Mouse (Mus musculus) left cerebral cortex, postnatal 36 days (tissue): ENCODE data around the gene Trappc1. TPM values are rescaled to one million over a fixed set of nuclear protein-coding genes. Genes with fewer than 3 reads are reported as not detected.

Experiments
- DNase-seq, 2 experiments: peaks; one replicate each; pipeline ENCODE4 v3.0.0; 2021 to 2022; ENCODE audit warnings: low spot score in 2 of 2, mixed read lengths in 1 of 2
- intact Hi-C: fragments of 180-260 bp; cut with DNase I; formaldehyde crosslinking; loops from one replicate; pipeline ENCODE4 v1.15.1; 2025
- total RNA-seq, 2 experiments: library from RNA; stranded (reverse); gene quantifications; 2 replicates each; pipeline ENCODE4 v1.2.3; 2021

Gene Trappc1
- total RNA-seq, 2 experiments from 2014 or later = 50.9 to 59.8 TPM

GRCm38 (mm10) chr11:69366855-69367615 is 43.3 kb downstream of the Trappc1 start:
- DNase-seq = peak in 1 of 2 experiments; percentile 37

DNA sequence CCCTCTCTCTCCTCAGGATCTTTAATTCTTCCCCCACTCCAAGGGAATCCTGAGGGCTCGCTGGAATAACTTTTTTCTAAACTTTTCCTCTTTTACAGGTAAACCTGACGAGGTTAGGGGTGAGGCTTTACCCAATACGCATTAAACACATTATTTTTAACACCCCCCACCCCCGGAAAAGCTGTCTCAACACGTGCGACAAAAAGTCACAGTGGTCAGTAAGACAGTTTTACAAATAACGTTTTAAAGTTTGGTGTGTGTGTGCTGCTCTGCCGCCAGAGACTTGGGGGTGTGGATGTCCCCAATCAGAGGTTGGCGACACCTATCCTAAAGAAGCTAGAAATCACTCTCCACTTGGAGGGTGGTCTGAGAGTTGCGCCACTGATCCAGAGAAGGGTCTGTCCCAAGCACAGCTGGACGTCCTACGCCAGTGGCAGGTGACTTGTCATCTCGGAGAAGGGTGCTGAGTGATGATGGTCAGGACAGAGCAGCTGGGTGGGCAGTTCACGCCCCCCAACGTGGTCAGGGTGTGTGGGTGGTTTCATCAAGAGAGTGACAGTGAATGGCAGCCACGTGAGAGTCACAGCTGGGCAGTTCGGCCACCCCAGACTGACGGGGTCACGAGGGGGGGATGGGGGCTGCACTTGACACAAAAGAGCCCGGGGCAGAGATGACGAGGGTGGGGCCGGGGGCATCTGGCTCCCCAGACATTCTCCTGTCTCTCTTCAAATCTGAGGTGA is 44.0 kb downstream of the Trappc1 start:
- no peak for DNase-seq
- intact Hi-C loops = loop anchor here (1.0 to 5.0 kb wide), 4 partner anchors 27 to 270 kb away; partner anchors contain the start of genes Cntrob, Per1, Rnf227 and Trappc1

More at GRCm38 (mm10) chr11:69366855-69367615, 43.3 kb downstream of the Trappc1 start:
- intact Hi-C loops = loop anchor here (1.0 to 5.0 kb wide), 4 partner anchors 26 to 270 kb away; partner anchors contain the start of genes Cntrob, Per1, Rnf227 and Trappc1

DNA sequence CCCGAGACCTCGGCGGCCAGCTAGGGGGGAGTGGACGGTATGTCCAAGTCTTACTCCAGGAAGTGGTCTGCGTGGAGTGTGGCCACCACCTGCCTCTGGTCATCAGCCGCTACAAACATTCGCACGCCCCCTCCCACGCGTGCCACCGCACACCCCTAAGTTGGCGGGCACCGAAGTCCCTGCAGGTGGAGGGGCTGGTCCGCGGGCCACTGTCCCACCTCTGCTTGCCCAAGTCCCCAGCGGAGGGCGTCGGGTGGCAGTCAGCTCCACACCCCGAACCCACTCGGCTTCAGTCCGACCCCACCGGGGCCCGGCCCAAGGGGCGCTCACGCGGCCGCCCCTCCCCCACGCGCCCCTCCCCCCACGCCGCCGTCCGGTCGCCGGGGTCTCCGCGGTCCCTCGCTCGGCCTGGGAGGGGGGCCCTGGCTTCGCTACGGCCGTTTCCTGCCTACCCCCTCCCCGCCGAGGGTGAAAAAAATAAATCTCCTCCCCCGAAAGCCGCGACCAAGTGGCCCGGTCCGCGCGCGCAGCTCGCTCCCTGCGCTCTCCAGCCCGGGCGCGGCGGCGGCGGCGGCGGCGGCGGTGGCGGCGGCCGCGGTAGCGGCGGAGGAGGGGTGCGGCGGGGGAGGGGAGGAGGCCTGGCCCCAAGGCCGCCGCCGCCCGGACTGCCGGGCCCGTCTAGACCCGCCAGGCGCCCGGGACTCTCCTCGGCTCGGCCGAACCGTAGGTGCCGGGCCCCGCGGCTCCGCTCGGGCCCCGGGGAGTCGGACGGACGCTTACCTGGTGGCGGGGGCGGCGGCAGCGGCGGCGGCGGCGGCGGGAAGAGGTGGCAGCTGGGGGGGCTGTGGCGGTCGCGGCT is 44.8 kb downstream of the Trappc1 start:
- DNase-seq = peak; percentile 37 to 51
- intact Hi-C loops = loop anchor here (5.0 kb wide), 2 partner anchors 46 to 271 kb away; partner anchors contain the start of genes Cntrob, Per1 and Trappc1

DNA sequence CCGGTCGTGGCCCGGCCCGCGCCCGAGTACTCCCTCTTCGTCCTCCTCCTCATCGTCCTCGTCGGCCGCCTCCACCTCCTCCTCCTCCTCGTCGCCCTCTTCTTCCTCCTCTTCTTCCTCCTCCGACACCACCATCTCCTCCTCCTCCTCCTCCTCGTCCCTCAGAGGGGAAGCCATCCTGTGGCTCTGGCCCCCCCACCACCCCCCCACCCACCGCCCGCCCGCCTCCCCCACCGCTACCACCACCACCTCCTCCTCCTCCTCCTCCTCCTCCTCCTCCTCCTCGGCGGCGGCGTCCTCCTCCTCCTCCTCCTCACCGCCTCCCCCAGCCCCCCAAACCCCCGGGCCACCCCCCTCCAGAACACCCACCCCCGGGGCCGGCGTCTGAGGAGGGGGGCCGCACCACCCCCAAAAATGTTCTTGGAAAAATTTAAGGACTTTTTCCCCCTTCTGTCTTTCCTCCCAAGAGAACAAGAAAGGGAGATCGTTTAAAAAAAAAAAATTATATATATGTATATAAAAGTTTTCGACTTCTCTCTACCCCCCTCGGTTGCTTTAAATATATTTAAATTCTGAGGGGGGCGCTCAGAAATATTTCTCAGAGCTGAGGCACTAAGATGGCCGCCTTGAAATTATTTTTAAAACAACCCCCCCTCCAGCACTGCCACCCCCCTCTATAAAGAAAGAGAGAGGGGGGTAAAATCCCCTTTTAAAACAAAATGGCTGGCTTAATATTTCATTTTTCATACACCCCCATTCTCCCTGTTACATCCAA is 45.6 kb downstream of the Trappc1 start, which contains the start of gene Chd3:
Chd3 (minus strand) TSS at position 192 of the 775 bp plus-strand sequence.
- intact Hi-C loops = loop anchor here (5.0 kb wide), 2 partner anchors 47 to 272 kb away; partner anchors contain the start of genes Cntrob, Per1 and Trappc1
- DNase-seq = no peak

DNA sequence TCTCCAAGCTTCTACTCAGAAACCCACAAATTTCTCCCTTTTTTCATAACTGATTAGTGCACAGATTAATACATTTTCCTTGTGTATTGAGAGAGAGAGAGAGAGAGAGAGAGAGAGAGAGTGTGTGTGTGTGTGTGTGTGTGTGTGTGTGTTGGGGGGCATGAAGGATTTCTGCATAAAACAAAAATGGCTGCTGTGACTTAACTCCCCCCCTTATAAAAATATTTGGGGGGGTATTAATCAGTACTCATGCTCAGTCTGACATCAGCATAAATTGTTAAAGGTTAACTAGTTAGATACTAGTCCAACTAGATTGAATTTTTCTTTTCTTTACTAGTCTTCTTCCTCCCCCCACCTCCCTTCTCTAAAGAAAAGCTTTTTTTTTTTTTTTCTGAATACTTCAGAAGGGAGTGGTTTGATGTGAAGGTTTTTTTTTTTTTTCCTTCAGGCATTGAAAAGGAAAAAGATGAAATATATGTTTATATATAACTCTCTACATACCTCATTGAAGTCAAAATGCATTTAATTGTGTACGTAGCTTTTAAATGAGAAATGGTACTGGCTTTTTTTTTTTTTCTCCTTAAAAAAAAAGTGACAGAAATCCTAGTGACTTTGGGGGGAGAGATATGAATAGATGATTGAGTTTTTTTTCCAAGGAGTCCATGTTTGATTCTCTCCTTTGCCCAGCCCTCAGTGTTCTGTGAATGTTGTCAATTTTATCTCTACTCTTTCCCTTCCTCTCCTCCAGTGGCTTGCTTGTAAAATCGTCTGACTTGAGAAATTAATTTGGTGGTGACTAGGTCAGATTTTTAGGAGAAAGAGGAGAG is 46.4 kb downstream of the Trappc1 start:
- no peak for DNase-seq
- intact Hi-C loops = loop anchor here (5.0 kb wide), 2 partner anchors 48 to 273 kb away; partner anchors contain the start of genes Cntrob, Per1 and Trappc1

- intact Hi-C loops = no loop called here
Observed at GRCm38 (mm10) chr11:69370817-69371215, 47.0 kb downstream of the Trappc1 start.

GRCm38 (mm10) chr11:69371601-69372000 is 47.8 kb downstream of the Trappc1 start:
- intact Hi-C loops = no loop called here
- peak in 1 of 2 experiments; percentile 18 for DNase-seq

More at GRCm38 (mm10) chr11:69370817-69371215, 47.0 kb downstream of the Trappc1 start:
- DNase-seq = no peak

DNA sequence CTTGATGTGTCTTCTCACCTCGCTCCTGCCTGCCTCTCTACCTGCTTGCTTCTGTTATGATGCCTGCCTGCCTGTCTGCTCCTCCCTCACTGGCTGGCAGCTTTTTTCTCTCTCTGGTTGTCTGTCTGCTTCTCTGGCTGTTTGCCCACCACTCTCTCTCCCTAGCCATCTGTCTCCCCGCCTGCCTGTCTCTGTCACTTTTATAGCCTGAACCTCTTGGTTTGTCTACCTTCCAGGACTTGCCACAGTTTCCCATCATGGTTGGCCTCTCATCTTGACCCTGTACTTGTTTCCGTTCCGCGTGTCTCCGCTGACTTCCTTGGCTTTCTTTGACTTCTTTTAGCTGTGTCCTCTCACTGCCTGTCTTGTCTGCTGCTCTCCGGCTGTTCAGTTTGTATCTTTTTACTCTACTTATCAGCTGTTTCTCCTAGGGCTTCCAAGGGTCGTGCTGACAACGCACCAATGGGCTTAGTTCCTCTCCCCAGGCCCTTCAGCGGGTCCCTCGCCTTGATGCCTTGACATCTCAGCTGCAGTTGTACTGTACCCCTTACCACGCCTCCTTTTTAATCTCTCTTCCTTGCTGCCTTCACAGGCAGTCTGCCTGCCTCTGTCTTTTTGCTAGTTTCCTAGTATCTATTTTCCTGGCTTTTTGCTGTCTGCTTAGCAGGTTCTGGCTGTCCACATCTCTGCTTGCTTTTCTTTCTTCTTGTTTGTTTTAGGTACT is 48.4 kb downstream of the Trappc1 start:
- peak; percentile 53 to 61 for DNase-seq
- intact Hi-C loops = no loop called here

DNA sequence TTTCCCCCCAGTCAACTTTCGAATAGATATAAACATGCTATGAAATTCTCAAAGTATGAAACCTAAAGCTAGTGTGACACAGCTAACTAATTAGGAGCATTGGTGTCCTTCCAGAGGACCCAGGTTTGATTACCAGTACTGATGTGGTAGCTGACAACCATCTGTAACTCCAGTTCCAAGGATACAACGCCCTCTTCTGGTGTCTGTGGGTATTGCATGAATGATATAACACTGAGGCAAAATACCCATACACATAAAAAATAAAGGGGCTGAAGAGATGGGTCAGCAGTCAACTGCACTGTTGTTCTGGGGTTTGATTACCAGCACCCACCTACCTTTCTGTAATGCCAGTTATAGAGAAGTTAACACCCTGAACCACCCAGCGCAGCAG is 49.0 kb downstream of the Trappc1 start:
- intact Hi-C loops = no loop called here
- no peak for DNase-seq

DNA sequence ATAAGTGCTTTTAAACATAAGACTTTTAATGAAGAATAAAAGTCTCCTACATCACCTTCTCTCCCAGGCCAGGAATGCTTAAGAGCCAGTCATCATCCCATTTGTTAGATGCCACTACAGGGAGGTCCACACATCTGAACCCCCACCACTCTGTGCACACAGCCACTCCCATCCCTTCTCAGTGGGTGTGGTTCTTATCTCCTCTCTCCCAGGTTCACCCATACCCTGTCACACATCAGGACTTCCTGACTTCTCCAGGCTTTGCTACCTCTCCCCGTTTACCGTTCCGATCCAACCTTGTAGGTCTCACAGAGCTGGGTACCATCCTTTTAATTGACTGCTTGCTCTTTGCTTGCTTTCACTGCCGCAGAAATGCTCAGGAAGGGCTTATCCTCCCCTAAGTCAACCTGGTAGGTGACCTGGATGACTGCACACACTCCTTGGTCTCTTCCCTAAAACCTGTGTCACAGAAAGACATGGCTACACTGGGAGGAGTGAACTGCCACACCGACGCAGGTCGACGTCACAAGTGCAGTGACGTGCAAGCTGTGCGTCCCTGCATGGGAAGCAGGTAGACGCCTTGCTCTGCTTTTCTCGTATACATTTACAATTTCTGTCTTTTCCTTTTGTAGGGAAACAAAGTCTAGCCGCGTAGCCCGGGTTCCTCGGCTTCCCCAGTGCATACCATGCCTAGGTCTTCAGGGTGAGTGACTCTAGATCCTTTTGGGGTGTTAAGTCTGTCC is 49.6 kb downstream of the Trappc1 start:
- intact Hi-C loops = no loop called here

More for the DNA sequence above, 49.6 kb downstream of the Trappc1 start:
- DNase-seq = no peak

Other genes with a start within 250 kb of the Trappc1 start
- gene Vamp2, start 235.5 kb upstream of the Trappc1 start, total RNA-seq = 1,000 to 10,000 TPM; 1,090 to 1,186 TPM
- gene Per1, start 228.8 kb upstream of the Trappc1 start, total RNA-seq = 100 to 1,000 TPM; 106 to 122 TPM
- 1 to 10 TPM in 1 of 2 experiments, under 1 TPM in 1; 0.79 to 1.3 TPM for gene Hes7, start 203.6 kb upstream of the Trappc1 start, total RNA-seq
- gene 9130213A22Rik, start 201.4 kb upstream of the Trappc1 start, total RNA-seq = under 1 TPM; 0.52 to 0.75 TPM
- 1 to 10 TPM; 4.3 to 6.8 TPM for gene Aloxe3, start 198.1 kb upstream of the Trappc1 start, total RNA-seq
- 1 to 10 TPM; 6.0 to 6.1 TPM for gene Alox12b, start 167.0 kb upstream of the Trappc1 start, total RNA-seq
- 1 to 10 TPM; 4.2 to 6.5 TPM for gene Alox8, start 126.1 kb upstream of the Trappc1 start, total RNA-seq
- gene Gucy2e, start 86.9 kb upstream of the Trappc1 start, total RNA-seq = 1 to 10 TPM in 1 of 2 experiments, under 1 TPM in 1; 0.84 to 1.2 TPM
- 10 to 100 TPM; 15.5 to 24.2 TPM for gene Cntrob, start 205 bp upstream of the Trappc1 start, total RNA-seq
- 10 to 100 TPM; 72.6 to 78.9 TPM for gene Kcnab3, start 2.3 kb downstream of the Trappc1 start, total RNA-seq
- 100 to 1,000 TPM; 150 to 171 TPM for gene Rnf227, start 16.5 kb downstream of the Trappc1 start, total RNA-seq
- 100 to 1,000 TPM; 421 to 443 TPM for gene Chd3, start 45.4 kb downstream of the Trappc1 start, total RNA-seq
- 100 to 1,000 TPM in 1 of 2 experiments, 10 to 100 TPM in 1; 97.9 to 108 TPM for gene Naa38, start 71.5 kb downstream of the Trappc1 start, total RNA-seq
- 10 to 100 TPM; 36.4 to 43.1 TPM for gene Cyb5d1, start 71.7 kb downstream of the Trappc1 start, total RNA-seq
- gene Tmem88, start 74.3 kb downstream of the Trappc1 start, total RNA-seq = 1 to 10 TPM; 2.9 to 4.7 TPM
- gene Kdm6b, start 89.7 kb downstream of the Trappc1 start, total RNA-seq = 10 to 100 TPM; 19.9 to 23.9 TPM
- gene Dnah2, start 225.1 kb downstream of the Trappc1 start, total RNA-seq = 1 to 10 TPM; 1.4 to 2.1 TPM
- gene Efnb3, start 236.2 kb downstream of the Trappc1 start, total RNA-seq = 10 to 100 TPM; 56.1 to 57.3 TPM